Mouse (Mus musculus): Measurements from ENCODE around the gene Klk1b5. TPM values are rescaled to one million over a fixed set of nuclear protein-coding genes. Genes with fewer than 3 reads are reported as not detected.

Gene Klk1b5
- polyA plus RNA-seq (2014; fragmentation: Illumina TruSeq; extraction: RNeasy Lipid Tissue Mini Kit (QIAGEN cat#74804); ENCODE audit: low replicate concordance), result 0.71 TPM

DNA sequence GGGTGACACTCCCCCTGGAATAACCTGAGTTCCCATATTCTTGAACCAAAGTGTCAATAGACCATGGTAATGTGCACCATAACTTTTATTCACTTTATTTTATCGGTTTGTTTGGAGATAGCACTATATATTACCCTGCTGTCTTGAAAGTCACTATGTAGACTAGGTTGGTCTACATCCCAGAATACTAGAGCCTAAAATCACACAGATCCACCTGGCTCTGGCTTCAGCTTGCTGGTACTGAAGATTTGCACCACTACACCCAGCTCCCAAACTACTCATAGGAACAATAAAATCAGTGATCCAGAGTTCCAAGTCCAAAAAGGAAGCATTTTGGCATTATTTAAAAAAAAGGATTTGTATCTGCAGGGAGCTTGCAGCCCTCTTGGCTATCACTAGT lies at the start of gene Klk1b5:
Gene Klk1b5, plus strand, starts transcription at position 301 of the 400 bp plus-strand sequence.

GRCm38 (mm10) chr7:44187936-44188335 lies 27.8 kb upstream of the Klk1b5 start, which contains the start of gene Klk1b24:
Gene Klk1b24 (plus strand): TSS chr7:44188236.

DNA sequence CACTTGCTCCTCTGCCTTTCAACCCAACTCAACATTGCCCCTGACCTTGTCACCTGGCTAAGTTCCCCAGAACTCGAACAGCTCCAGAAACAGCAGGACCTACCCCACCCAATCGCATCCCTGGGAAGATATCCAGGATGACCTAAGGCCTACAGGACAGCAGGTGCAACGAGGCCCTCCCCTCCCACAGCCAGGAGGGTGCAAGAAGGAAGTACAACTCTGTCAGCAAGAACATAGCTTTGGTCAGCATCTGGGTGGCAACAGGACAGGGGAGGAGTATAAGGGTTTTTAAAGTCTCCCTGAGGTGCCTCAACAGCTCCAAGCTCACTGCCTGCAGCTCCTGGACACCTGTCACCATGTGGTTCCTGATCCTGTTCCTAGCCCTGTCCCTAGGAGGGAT lies 17.9 kb upstream of the Klk1b5 start, which contains the start of gene Klk1b3:
Gene Klk1b3, plus strand, starts transcription at position 301 of the 400 bp plus-strand sequence.

GRCm38 (mm10) chr7:44207135-44207534 lies 8.6 kb upstream of the Klk1b5 start, which contains the start of gene Klk1b4:
Gene Klk1b4 (plus strand): TSS chr7:44207435.

GRCm38 (mm10) chr7:44225076-44225475 lies 9.3 kb downstream of the Klk1b5 start, which contains the start of gene Klk1:
Gene Klk1 (plus strand): TSS chr7:44225360.

GRCm38 (mm10) chr7:44235909-44236308 lies 20.2 kb downstream of the Klk1b5 start, which contains the start of gene Gm36864:
Gene Gm36864 (plus strand): TSS chr7:44236177.

DNA sequence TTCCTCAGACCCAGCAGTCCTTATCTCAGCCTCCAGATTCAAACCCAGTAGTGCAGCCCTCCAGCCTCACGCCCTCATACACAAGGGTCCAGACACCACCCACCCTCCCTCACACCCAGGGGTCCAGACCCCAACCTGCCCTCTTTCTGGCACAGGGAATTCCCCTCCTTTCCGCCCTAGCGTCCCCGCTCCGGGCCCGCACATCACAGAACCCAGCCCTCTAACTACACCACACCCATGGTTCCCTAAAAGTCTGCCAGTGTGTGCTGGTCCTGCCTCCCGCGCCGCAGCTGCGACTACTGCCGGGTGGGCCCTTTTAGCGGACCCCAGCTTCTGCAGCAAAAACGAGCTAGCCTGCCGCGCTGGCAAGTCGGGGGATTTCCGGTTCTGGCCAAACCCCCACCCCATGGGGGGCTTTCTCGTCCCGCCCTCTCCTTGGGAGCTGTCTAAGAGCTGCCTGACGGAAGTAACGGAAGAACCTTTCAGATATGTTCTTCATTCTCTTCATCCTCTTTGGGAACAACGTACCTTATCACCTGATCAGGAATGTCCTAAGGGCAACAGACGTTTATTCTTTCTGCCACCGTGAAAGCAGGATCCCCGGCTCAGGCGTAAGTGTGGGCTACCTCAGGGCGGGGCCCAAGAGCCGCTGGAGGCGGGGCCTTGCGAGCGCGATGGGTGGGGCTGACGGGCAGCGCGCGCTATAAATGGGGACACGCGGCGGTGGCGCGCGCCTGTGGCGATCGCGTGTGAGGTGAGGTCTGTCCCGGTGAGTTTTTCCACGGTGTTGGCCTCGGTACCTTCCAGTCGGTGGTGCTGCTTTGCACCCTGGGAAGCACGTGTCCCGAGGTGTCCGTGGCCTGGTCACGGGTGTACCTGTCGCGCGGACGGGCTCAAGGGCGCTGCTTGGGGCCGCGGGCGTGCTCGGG lies 30.6 kb downstream of the Klk1b5 start, which contains the start of the genes 1700028J19Rik and 2410002F23Rik:
Gene 1700028J19Rik, minus strand, starts transcription at position 641 of the 929 bp plus-strand sequence.
Gene 2410002F23Rik, plus strand, starts transcription at position 668 of the 929 bp plus-strand sequence.

DNA sequence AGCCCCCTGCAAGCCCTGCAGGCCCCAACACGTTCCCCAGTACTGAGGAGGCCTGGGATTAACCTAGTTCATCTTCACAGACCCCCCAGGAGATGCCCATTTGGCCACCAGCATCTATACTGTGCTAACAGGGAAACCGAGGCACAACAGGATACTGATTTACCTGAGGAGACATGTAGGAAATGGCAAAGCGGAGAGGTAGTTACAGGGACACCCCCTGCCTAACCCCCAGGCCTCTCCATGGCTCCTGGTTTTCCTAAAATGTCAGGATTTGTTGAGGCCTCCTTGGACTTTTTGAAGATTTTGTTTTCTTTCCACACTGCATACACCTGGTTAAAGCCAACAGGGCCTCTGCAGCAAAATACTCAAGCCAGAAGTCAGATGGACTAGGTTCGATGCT lies 41.5 kb downstream of the Klk1b5 start, which contains the start of gene Acp4:
Gene Acp4, minus strand, starts transcription at position 101 of the 400 bp plus-strand sequence.

DNA sequence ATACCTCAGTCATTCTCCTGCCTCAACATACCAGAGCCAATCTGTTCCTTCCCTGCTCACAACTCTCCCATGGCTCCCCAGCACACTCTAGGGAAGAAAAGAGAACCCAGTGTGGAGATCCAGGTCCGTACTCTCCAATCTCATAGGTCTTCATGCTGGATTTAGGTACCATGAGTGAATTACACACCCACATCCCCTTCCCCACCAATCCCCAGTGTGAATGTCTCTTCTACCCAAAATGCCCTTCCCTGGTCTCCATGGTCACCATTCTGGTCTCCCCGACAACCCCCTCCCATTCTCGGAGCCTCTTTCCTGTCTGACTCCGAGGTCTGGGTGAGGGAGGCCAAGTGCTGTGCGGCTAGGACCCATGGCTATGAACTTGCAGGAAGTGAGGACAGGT lies 45.4 kb downstream of the Klk1b5 start, which contains the start of gene Gm15517:
Gene Gm15517, plus strand, starts transcription at position 301 of the 400 bp plus-strand sequence.

Other genes with a start within 250 kb of the Klk1b5 start
- gene Klk1b1, start 249.2 kb upstream of the Klk1b5 start, polyA plus RNA-seq (2014; fragmentation: Illumina TruSeq; extraction: RNeasy Lipid Tissue Mini Kit (QIAGEN cat#74804); ENCODE audit: low replicate concordance), result not detected
- not detected for gene Klk1b9, start 239.9 kb upstream of the Klk1b5 start, polyA plus RNA-seq (2014; fragmentation: Illumina TruSeq; extraction: RNeasy Lipid Tissue Mini Kit (QIAGEN cat#74804); ENCODE audit: low replicate concordance)
- gene Klk1b11, start 220.1 kb upstream of the Klk1b5 start, polyA plus RNA-seq (2014; fragmentation: Illumina TruSeq; extraction: RNeasy Lipid Tissue Mini Kit (QIAGEN cat#74804); ENCODE audit: low replicate concordance), result not detected
- gene Klk1b26, start 203.8 kb upstream of the Klk1b5 start, polyA plus RNA-seq (2014; fragmentation: Illumina TruSeq; extraction: RNeasy Lipid Tissue Mini Kit (QIAGEN cat#74804); ENCODE audit: low replicate concordance), result not detected
- gene Klk1b27, start 163.7 kb upstream of the Klk1b5 start, polyA plus RNA-seq (2014; fragmentation: Illumina TruSeq; extraction: RNeasy Lipid Tissue Mini Kit (QIAGEN cat#74804); ENCODE audit: low replicate concordance), result not detected
- gene Klk1b21, start 113.6 kb upstream of the Klk1b5 start, polyA plus RNA-seq (2014; fragmentation: Illumina TruSeq; extraction: RNeasy Lipid Tissue Mini Kit (QIAGEN cat#74804); ENCODE audit: low replicate concordance), result not detected
- not detected for gene Klk1b22, start 103.3 kb upstream of the Klk1b5 start, polyA plus RNA-seq (2014; fragmentation: Illumina TruSeq; extraction: RNeasy Lipid Tissue Mini Kit (QIAGEN cat#74804); ENCODE audit: low replicate concordance)
- gene Klk1b16, start 79.2 kb upstream of the Klk1b5 start, polyA plus RNA-seq (2014; fragmentation: Illumina TruSeq; extraction: RNeasy Lipid Tissue Mini Kit (QIAGEN cat#74804); ENCODE audit: low replicate concordance), result not detected
- not detected for gene Klk1b24, start 27.7 kb upstream of the Klk1b5 start, polyA plus RNA-seq (2014; fragmentation: Illumina TruSeq; extraction: RNeasy Lipid Tissue Mini Kit (QIAGEN cat#74804); ENCODE audit: low replicate concordance)
- gene Klk1b3, start 17.8 kb upstream of the Klk1b5 start, polyA plus RNA-seq (2014; fragmentation: Illumina TruSeq; extraction: RNeasy Lipid Tissue Mini Kit (QIAGEN cat#74804); ENCODE audit: low replicate concordance), result not detected
- gene Klk1b4, start 8.5 kb upstream of the Klk1b5 start, polyA plus RNA-seq (2014; fragmentation: Illumina TruSeq; extraction: RNeasy Lipid Tissue Mini Kit (QIAGEN cat#74804); ENCODE audit: low replicate concordance), result not detected
- 65.0 TPM for gene Klk1, start 9.4 kb downstream of the Klk1b5 start, polyA plus RNA-seq (2014; fragmentation: Illumina TruSeq; extraction: RNeasy Lipid Tissue Mini Kit (QIAGEN cat#74804); ENCODE audit: low replicate concordance)
- gene Gm36864, start 20.2 kb downstream of the Klk1b5 start, polyA plus RNA-seq (2014; fragmentation: Illumina TruSeq; extraction: RNeasy Lipid Tissue Mini Kit (QIAGEN cat#74804); ENCODE audit: low replicate concordance), result not detected
- gene 1700028J19Rik, start 30.8 kb downstream of the Klk1b5 start, polyA plus RNA-seq (2014; fragmentation: Illumina TruSeq; extraction: RNeasy Lipid Tissue Mini Kit (QIAGEN cat#74804); ENCODE audit: low replicate concordance), result 0.63 TPM
- 39.8 TPM for gene 2410002F23Rik, start 30.8 kb downstream of the Klk1b5 start, polyA plus RNA-seq (2014; fragmentation: Illumina TruSeq; extraction: RNeasy Lipid Tissue Mini Kit (QIAGEN cat#74804); ENCODE audit: low replicate concordance)
- not detected for gene Acp4, start 41.4 kb downstream of the Klk1b5 start, polyA plus RNA-seq (2014; fragmentation: Illumina TruSeq; extraction: RNeasy Lipid Tissue Mini Kit (QIAGEN cat#74804); ENCODE audit: low replicate concordance)
- gene Gm15517, start 45.5 kb downstream of the Klk1b5 start, polyA plus RNA-seq (2014; fragmentation: Illumina TruSeq; extraction: RNeasy Lipid Tissue Mini Kit (QIAGEN cat#74804); ENCODE audit: low replicate concordance), result not detected
- gene Clec11a, start 91.0 kb downstream of the Klk1b5 start, polyA plus RNA-seq (2014; fragmentation: Illumina TruSeq; extraction: RNeasy Lipid Tissue Mini Kit (QIAGEN cat#74804); ENCODE audit: low replicate concordance), result 0.30 TPM
- 0.04 TPM for gene Shank1, start 94.3 kb downstream of the Klk1b5 start, polyA plus RNA-seq (2014; fragmentation: Illumina TruSeq; extraction: RNeasy Lipid Tissue Mini Kit (QIAGEN cat#74804); ENCODE audit: low replicate concordance)
- not detected for gene Syt3, start 168.2 kb downstream of the Klk1b5 start, polyA plus RNA-seq (2014; fragmentation: Illumina TruSeq; extraction: RNeasy Lipid Tissue Mini Kit (QIAGEN cat#74804); ENCODE audit: low replicate concordance)
- gene 1700008O03Rik, start 169.9 kb downstream of the Klk1b5 start, polyA plus RNA-seq (2014; fragmentation: Illumina TruSeq; extraction: RNeasy Lipid Tissue Mini Kit (QIAGEN cat#74804); ENCODE audit: low replicate concordance), result not detected
- gene Lrrc4b, start 213.1 kb downstream of the Klk1b5 start, polyA plus RNA-seq (2014; fragmentation: Illumina TruSeq; extraction: RNeasy Lipid Tissue Mini Kit (QIAGEN cat#74804); ENCODE audit: low replicate concordance), result not detected
- not detected for gene Aspdh, start 249.4 kb downstream of the Klk1b5 start, polyA plus RNA-seq (2014; fragmentation: Illumina TruSeq; extraction: RNeasy Lipid Tissue Mini Kit (QIAGEN cat#74804); ENCODE audit: low replicate concordance)